Mouse (Mus musculus) heart, embryonic 15.5 days (tissue): ENCODE results near the gene Ttc28. TPM values are rescaled to one million over a fixed set of nuclear protein-coding genes. Genes with fewer than 3 reads are reported as not detected.

Experiments used
- ATAC-seq: fragments of 200-750 bp; cut with Nextera tagmentation; replicated peaks from 2 replicates; pipeline ENCODE4 v1.8.0; 2017; ENCODE audit warnings: low read depth, moderate TSS enrichment; ENCODE audit not compliant: insufficient number of reproducible peaks, insufficient read depth, low FRiP score
- H3K27ac ChIP-seq: fragments of 300-500 bp; sonication (generic); 2 replicates; pipeline ENCODE4 v1.5.1; 2015; ENCODE audit warnings: mild to moderate bottlenecking, inconsistent platforms
- H3K27me3 ChIP-seq: fragments of 300-500 bp; sonication (generic); 2 replicates; pipeline ENCODE4 v1.6.1; 2015; ENCODE audit warnings: inconsistent platforms
- H3K36me3 ChIP-seq: fragments of 300-500 bp; sonication (generic); 2 replicates; pipeline ENCODE4 v1.6.1; 2015; ENCODE audit warnings: mild to moderate bottlenecking, inconsistent platforms
- H3K4me1 ChIP-seq: fragments of 300-500 bp; sonication (generic); replicated peaks from 2 replicates; pipeline ENCODE4 v1.6.1; 2015; ENCODE audit warnings: inconsistent platforms
- H3K4me2 ChIP-seq: fragments of 300-500 bp; sonication (generic); 2 replicates; pipeline ENCODE4 v1.6.1; 2015; ENCODE audit warnings: inconsistent platforms, mild to moderate bottlenecking, moderate library complexity
- H3K4me3 ChIP-seq: fragments of 300-500 bp; sonication (generic); 2 replicates; pipeline ENCODE4 v1.5.1; 2015; ENCODE audit warnings: mild to moderate bottlenecking, inconsistent platforms
- H3K9ac ChIP-seq: fragments of 300-500 bp; sonication (generic); 2 replicates; pipeline ENCODE4 v1.6.1; 2015; ENCODE audit warnings: mild to moderate bottlenecking, inconsistent platforms
- H3K9me3 ChIP-seq: fragments of 300-500 bp; sonication (generic); replicated peaks from 2 replicates; pipeline ENCODE4 v1.6.1; 2016; ENCODE audit warnings: inconsistent platforms
- WGBS: fragments of 180-500 bp; shearing (Covaris S2); methylation state at CpG from one replicate; pipeline ENCODE4 v1.1.7; 2015; ENCODE audit warnings: mixed read lengths; 5-methylcytosine and 5-hydroxymethylcytosine counted together
- polyA plus RNA-seq: library from polyadenylated mRNA; unstranded; fragments of >200 nt; fragmentation: Nextera tagmentation; extraction: Ambion mirVana; gene quantifications from 2 replicates; pipeline ENCODE4 v1.2.1, GENCODE M21; 2015

Gene Ttc28
- polyA plus RNA-seq, 1 experiment from 2014 or later = 5.8 TPM

DNA sequence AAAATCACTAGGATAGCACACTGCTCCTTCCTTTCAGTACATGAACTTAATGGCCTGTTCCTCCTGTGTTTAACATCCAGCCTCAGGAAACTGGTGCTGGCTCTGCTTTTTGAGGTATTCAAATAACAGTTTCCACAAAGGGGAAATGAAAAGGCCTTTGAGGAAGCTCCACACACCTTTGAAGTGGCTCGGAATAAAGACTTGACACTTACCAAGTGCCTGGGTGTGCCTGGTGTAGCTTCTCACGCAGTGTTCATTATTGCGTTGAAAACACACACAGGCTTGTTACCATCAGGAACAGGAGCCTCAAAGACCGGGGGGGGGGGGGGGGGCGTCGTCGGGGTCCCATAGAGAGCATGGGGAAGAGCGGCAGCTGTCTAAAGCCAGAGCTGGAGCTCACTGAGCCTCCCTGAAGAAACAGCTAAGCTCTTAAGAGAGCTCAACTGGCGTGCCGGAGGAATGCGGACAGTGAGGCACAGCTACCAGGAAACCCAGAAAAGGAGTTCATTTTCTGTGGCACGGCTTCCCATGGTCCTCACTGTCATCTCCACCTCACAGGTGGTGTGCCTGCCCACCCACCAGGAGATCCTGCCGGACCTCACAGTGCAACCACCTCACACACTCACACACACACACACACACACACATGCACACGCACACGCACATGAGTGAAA is 320.7 kb downstream of the Ttc28 start:
- H3K4me3 ChIP-seq = no peak overlapping the region
- H3K4me2 ChIP-seq = no peak overlapping the region
- H3K27ac ChIP-seq = no peak overlapping the region
- no peaks in the 10 kb centered on the region for H3K36me3 ChIP-seq
- peaks cover 22% of the 10 kb centered on the region for H3K4me1 ChIP-seq
- H3K9me3 ChIP-seq = no peaks in the 10 kb centered on the region
- ATAC-seq = no peak
- H3K9ac ChIP-seq = no peak overlapping the region
- WGBS = 57% methylated on average over 14 of the region's 15 CpGs
- no peaks in the 10 kb centered on the region; the same call in 1 of the 2 replicates for H3K27me3 ChIP-seq

DNA sequence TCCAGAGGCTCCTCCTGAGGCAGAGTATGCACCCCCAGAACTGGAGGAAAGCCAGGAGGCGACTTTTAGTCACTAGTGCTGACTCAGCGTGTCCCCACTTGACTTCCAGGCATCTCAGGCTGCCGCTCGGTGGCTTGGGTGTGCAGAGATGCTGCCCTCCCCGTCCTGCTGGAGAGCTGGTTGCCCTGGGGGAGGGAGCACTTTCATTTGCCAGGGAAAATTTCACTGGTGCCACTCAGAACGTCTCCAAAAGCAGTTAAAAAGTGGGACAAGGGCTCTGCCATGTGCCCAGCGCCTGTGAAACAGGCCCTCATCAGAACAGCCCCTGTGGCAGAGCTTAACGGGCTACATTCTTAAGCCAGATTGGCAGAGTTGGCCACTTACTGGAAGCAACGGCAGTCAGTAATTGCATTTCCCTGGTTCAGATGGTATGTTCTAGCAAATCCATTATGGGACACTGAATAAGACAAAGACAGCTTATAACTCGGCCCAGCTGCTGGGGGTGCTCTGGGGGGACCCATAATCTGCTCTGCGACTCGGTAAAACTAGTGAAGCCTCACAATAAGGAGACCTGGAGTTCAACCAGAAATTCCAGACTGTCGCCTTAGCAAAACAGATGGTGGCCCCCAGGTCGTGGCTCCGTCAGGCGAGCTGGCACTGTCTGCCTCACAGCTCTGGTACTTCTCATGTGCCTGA is 321.5 kb downstream of the Ttc28 start:
- Histone ChIP-seq H3K9me3 (no peaks in the 10 kb centered on the region), H3K27me3 (no peaks in the 10 kb centered on the region; the same call in 1 of the 2 replicates), H3K4me3 (no peak overlapping the region), H3K4me1 (peaks cover 19% of the 10 kb centered on the region), H3K36me3 (no peaks in the 10 kb centered on the region), H3K4me2 (no peak overlapping the region), H3K9ac (no peak overlapping the region), H3K27ac (no peak overlapping the region)
- WGBS = 59% methylated on average over 16 of the region's 16 CpGs
- ATAC-seq = no peak

DNA sequence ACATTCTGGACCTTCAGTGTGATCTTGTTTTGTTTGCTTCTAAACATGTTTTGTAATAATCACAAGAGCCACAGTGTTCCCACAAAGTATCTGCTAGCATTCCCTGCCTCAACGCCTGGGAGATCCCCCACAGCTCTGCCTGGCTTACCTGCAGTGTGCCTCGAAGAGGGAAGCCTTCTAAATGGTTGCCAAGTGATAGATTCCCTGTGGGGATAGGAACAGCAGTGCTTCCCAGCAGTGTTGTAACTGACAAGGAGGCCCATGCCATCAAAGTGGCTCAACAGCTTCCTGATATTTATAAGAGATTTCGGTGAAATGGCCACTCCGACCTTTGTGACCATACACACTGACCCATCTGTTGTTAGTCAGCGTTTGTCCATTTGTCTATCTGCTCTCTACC is 324.6 kb downstream of the Ttc28 start:
- ATAC-seq = no peak
- 72% methylated on average over 5 of the region's 5 CpGs for WGBS

DNA sequence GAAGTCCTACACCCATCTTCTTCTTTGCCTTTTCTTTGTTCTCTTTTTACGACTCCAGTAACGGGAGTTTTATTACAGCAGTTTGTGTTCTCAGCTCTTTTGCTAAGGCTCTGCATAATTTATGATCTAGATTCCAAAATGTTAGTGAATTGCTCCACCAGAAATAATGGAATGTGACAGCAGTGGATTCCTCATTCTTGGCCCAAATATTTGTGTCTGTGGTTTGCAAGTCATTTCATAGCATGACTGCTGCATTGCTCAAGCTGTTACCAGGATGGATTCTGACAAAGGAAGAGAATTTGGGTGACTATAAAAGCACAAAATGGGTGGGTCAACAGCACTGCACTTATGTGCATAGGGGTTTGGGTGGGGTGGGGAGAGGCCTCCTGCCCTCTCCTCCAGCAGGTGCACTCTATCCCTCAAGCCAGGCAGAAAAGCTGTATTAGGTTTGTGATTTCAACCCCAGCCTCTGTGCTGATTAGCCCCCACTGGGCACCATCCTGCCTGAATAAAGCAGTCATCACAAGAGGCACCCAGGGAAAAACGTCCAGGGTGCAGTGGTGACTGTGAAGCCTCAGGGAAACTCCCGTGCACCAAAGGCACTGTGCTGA is 325.5 kb downstream of the Ttc28 start:
- H3K9ac ChIP-seq = no peak overlapping the region
- no peak overlapping the region for H3K27ac ChIP-seq
- H3K4me1 ChIP-seq = peaks cover 28% of the 10 kb centered on the region
- 53% methylated on average over 4 of the region's 4 CpGs for WGBS
- no peaks in the 10 kb centered on the region for H3K9me3 ChIP-seq
- no peak for ATAC-seq
- H3K4me3 ChIP-seq = no peak overlapping the region
- 0 out of 2 replicates have a peak, but pooled peaks cover 3% of the 10 kb centered on the region for H3K27me3 ChIP-seq
- H3K4me2 ChIP-seq = no peak overlapping the region
- H3K36me3 ChIP-seq = no peaks in the 10 kb centered on the region

More for the DNA sequence above, 324.6 kb downstream of the Ttc28 start:
- H3K36me3 ChIP-seq = no peaks in the 10 kb centered on the region
- H3K9ac ChIP-seq = no peak overlapping the region
- H3K27me3 ChIP-seq = 0 out of 2 replicates have a peak, but pooled peaks cover 3% of the 10 kb centered on the region
- H3K4me2 ChIP-seq = no peak overlapping the region
- H3K9me3 ChIP-seq = no peaks in the 10 kb centered on the region
- peaks cover 28% of the 10 kb centered on the region for H3K4me1 ChIP-seq
- H3K4me3 ChIP-seq = no peak overlapping the region
- H3K27ac ChIP-seq = no peak overlapping the region

DNA sequence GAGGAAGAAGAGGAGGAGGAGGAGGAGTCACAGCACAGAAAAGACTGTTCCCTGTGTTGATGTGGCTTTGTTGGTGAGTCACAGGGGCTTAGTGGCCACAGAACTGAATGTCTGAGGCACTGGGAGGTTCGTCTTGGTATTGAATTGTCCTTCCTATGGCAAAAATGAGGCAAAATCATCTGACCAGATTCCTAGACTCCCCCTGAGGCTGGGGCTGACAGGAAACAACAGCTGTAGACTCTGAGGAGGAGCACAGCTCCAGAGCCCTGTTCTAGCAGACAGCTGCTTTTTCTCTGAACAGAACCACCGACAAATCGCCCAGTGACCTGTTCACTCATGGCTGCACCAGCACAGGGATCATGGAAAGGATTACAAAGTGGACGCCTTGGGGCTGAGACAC is 326.2 kb downstream of the Ttc28 start:
- H3K4me1 ChIP-seq = peaks cover 23% of the 10 kb centered on the region
- no peaks in the 10 kb centered on the region for H3K9me3 ChIP-seq
- H3K27ac ChIP-seq = 0 out of 2 replicates have a peak overlapping the region, but pooled peaks have one; percentile 13
- H3K9ac ChIP-seq = no peak overlapping the region
- ATAC-seq = no peak
- WGBS = 40% methylated on average over 4 of the region's 4 CpGs
- no peak overlapping the region for H3K4me3 ChIP-seq
- no peak overlapping the region for H3K4me2 ChIP-seq
- 0 out of 2 replicates have a peak, but pooled peaks cover 3% of the 10 kb centered on the region for H3K27me3 ChIP-seq
- no peaks in the 10 kb centered on the region for H3K36me3 ChIP-seq

DNA sequence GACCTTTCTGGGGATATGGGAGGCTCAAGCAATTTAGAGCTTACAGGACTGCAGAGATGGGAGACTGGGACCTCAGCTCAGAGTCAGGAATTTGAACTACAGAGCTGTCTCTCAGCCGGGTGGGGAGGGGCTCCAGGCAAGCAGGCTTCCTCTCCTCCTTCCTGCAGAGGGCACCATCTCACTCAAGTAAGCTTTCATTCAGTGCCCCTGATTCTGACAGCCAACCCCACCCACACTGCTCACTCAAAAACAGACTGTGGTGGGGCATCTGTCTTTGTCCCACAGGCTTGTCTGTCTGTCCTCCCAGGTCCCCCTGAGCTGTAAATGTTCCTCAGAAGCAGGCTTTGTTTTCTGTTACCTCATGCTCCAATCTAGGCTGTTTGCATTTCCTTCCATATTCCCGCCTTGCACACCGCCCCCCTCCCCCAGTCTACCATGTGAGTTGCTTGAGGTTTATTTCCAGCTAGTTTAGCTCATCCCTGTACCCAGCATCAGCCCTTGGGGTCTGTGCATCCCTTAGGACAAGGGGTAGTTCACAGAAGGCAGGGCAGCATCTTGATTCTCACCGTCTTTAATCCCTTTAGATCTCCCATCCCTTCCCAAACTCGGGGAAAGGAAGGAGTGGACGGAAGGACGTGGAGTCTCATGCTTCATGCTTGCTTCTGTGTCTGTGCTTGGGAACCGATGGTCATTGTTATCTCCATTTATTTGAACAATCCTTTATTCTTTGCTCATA is 328.5 kb downstream of the Ttc28 start:
- ATAC-seq = peak; percentile 37; the same call in 1 of the 2 replicates
- H3K4me2 ChIP-seq = peak overlapping the region; percentile 35
- H3K27ac ChIP-seq = no peak overlapping the region
- 42% methylated on average over 8 of the region's 8 CpGs for WGBS
- H3K4me1 ChIP-seq = peaks cover 19% of the 10 kb centered on the region
- H3K36me3 ChIP-seq = no peaks in the 10 kb centered on the region
- H3K9me3 ChIP-seq = no peaks in the 10 kb centered on the region
- 0 out of 2 replicates have a peak, but pooled peaks cover 3% of the 10 kb centered on the region for H3K27me3 ChIP-seq
- H3K4me3 ChIP-seq = no peak overlapping the region
- H3K9ac ChIP-seq = no peak overlapping the region

DNA sequence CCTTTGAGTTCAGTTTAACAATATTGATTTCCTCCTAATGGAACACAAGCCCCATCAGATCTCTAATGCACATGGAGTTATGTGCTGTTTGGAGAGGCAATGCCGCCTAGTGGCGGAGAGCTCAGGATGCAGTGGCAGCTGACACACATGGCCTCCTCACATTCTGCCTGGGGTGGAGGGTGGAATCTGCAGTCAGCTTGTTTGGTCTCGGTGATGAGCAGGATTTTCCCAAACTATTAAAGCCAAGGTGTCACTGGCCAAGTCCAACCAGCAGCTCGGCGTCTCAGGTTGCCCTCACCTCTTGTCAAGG is 329.0 kb downstream of the Ttc28 start:
- Histone ChIP-seq H3K4me3 (no peak overlapping the region), H3K9ac (no peak overlapping the region), H3K9me3 (no peaks in the 10 kb centered on the region), H3K4me2 (peak overlapping the region; percentile 35), H3K27me3 (0 out of 2 replicates have a peak, but pooled peaks cover 3% of the 10 kb centered on the region), H3K36me3 (no peaks in the 10 kb centered on the region), H3K27ac (no peak overlapping the region), H3K4me1 (peaks cover 18% of the 10 kb centered on the region)
- no peak for ATAC-seq
- WGBS = 34% methylated on average over 5 of the region's 5 CpGs

DNA sequence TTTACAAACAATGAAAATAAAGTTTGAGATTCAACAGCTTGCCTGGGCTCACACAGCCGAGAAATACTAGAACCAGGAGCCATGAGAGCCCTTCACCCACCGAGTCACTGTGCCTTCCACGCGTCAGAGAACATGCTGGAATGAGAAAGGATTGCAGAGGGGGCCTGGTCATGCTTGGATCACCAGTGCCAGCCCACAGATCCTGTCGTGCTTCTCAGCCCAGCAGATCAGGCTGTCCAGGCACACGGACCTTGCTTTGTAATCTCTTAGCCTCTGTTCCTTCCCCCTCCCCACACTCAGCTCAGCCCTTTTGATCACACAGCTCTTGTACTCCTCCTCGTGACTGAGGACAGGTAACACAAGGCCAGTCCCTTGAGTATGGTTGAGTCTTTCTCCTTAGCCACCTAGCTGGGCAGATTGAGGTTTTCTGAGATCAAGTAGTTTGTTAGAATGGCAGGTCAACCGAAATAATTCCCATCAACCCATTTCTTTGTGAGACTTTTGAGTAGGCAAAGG is 334.4 kb downstream of the Ttc28 start:
- H3K4me2 ChIP-seq = no peak overlapping the region
- H3K27me3 ChIP-seq = no peaks in the 10 kb centered on the region
- no peak for ATAC-seq
- WGBS = 53% methylated on average over 8 of the region's 8 CpGs
- no peaks in the 10 kb centered on the region for H3K9me3 ChIP-seq
- H3K27ac ChIP-seq = peak overlapping the region; percentile 24; the same call in 1 of the 2 replicates
- no peak overlapping the region for H3K4me3 ChIP-seq
- H3K36me3 ChIP-seq = no peaks in the 10 kb centered on the region
- no peak overlapping the region for H3K9ac ChIP-seq
- H3K4me1 ChIP-seq = peaks cover 17% of the 10 kb centered on the region

DNA sequence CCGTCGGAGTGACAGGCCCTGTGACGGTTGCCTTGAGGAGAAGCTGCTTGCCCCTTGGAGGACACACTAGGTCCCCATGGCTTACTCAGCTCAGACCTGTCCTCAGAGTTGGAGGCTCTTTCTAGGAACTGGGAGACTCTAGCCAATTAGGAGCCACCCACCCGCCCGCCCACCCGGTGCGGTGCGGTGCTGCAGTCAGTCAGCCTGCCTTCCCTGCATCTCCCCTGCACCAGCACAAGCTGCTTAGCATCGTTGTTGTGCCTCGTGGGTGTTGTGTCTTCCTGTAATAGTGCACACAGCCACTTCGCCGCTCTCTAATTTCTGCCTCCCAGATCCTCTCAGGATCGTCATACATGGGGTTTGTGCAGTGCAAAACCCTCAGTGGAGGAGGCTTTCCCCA is 335.3 kb downstream of the Ttc28 start:
- 0 out of 2 replicates have a peak overlapping the region, but pooled peaks have one; percentile 24 for H3K27ac ChIP-seq
- ATAC-seq = no peak
- no peak overlapping the region for H3K4me2 ChIP-seq
- H3K4me3 ChIP-seq = no peak overlapping the region
- H3K9ac ChIP-seq = no peak overlapping the region
- peaks cover 17% of the 10 kb centered on the region for H3K4me1 ChIP-seq
- WGBS = 64% methylated on average over 13 of the region's 13 CpGs
- no peaks in the 10 kb centered on the region for H3K36me3 ChIP-seq
- no peaks in the 10 kb centered on the region for H3K9me3 ChIP-seq
- H3K27me3 ChIP-seq = no peaks in the 10 kb centered on the region

DNA sequence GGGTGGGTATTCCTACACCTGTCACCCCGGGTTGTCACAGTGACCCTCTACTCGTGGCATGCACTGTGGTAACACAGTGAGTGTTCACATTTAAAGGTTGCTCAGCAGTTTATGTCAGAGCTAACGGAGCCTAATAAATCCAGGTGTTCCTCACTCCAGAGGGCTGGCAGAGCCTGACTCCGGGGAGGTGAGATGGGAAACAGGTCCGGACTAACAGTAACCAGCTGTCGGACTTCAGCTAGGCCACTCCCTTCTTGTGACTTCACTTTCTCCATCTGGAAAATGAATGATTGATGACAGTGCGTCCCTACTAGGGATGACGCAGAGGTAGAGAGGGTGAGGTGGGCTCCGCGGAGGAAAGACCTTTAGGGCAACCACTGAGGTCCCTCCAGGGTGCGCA is 336.1 kb downstream of the Ttc28 start:
- Histone ChIP-seq H3K27ac (no peak overlapping the region), H3K36me3 (no peaks in the 10 kb centered on the region), H3K4me1 (peaks cover 21% of the 10 kb centered on the region), H3K4me2 (no peak overlapping the region), H3K9ac (no peak overlapping the region), H3K9me3 (no peaks in the 10 kb centered on the region), H3K27me3 (no peaks in the 10 kb centered on the region), H3K4me3 (no peak overlapping the region)
- ATAC-seq = no peak
- WGBS = 69% methylated on average over 11 of the region's 11 CpGs

DNA sequence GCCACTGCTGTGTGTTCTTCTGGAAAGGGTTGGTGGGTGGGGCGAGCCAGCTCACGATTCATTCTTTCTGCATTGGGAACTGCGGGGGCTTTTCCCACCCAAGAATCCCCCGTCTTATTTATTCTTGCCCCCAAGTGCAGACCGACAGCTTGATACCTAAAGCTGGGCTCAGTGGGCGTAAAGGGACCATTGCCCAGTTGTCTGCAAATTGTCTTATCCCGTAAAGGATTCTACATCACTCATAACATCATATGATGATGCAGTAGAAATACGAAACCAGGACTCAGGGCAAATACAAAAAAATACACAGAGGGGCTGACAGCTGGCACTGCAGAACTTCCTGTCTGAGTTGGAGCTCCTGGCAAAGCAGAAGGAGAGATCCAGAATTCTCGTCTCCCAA is 336.6 kb downstream of the Ttc28 start:
- 79% methylated on average over 9 of the region's 9 CpGs for WGBS
- ATAC-seq = no peak
- Histone ChIP-seq H3K4me1 (peaks cover 25% of the 10 kb centered on the region), H3K36me3 (no peaks in the 10 kb centered on the region), H3K4me2 (no peak overlapping the region), H3K9me3 (no peaks in the 10 kb centered on the region), H3K27me3 (no peaks in the 10 kb centered on the region), H3K4me3 (no peak overlapping the region), H3K9ac (no peak overlapping the region), H3K27ac (no peak overlapping the region)
